Comparison of ENCODE assay signal across 12 mouse cellular contexts in genomic region chr12:61994294-61994693, GRCm38 (mm10).
A peak's percentile ranks its signal among the peaks of the same experiment; 100 is the strongest.
DNase-seq lines count a peak whose midpoint lies in the region; ATAC-seq and TF ChIP-seq lines count a peak whose summit lies in the region.
"Had no signal": no experiment of that assay in that cellular context is flagged by ENCODE, and none has a peak within 500 bp of the region (broad histone marks: within the 10 kb centered on the region; RNA-seq: fewer than 3 reads in every experiment).

No protein-coding gene starts in this region.

- H3K27me3 ChIP-seq in heart, embryonic 10.5 days (ENCODE audit: insufficient read depth, poor library complexity, severe bottlenecking): no peaks in the 10 kb centered on the region
- H3K27me3 ChIP-seq in G1E (ENCODE audit: insufficient read depth, low read length): no peaks in the 10 kb centered on the region
- H3K27me3 ChIP-seq: midbrain, embryonic 12.5 days had no signal

- peak; percentile 86 for DNase-seq in heart, adult 11 months
- DNase-seq in heart, embryonic 10.5 days (ENCODE audit: low spot score): no peak
- DNase-seq in 416B (ENCODE audit: low read depth) (peak; percentile 91), G1E (ENCODE audit: low spot score) (no peak)
- no peak for DNase-seq in kidney, postnatal 14 days
- no peak for DNase-seq in left cerebral cortex, postnatal 4 days
- DNase-seq: cerebellum, postnatal 36 days had no signal

- ATAC-seq in G1E (ENCODE audit: extremely low read depth, insufficient number of reproducible peaks, low FRiP score, poor library complexity, severe bottlenecking): peak; percentile 77
- peak; percentile 97 for ATAC-seq in granulocyte monocyte progenitor cell, adult 5-6 weeks (replicated peaks; ENCODE audit: poor library complexity, severe bottlenecking)
- ATAC-seq in frontal cortex, adult (ENCODE audit: low TSS enrichment): no peak
- ATAC-seq: intestine, embryonic 16.5 days had no signal

- H3K36me3 ChIP-seq in heart, embryonic 10.5 days: no peaks in the 10 kb centered on the region
- H3K36me3 ChIP-seq in G1E (replicated peaks): no peaks in the 10 kb centered on the region
- H3K36me3 ChIP-seq: midbrain, embryonic 12.5 days had no signal

- 85% methylated on average over 9 of the region's 9 CpGs for WGBS in heart, embryonic 10.5 days

- H3K27ac ChIP-seq in heart, embryonic 10.5 days: no peak overlapping the region
- H3K27ac ChIP-seq: layer of hippocampus, adult 2 months; midbrain, embryonic 12.5 days had no signal

- no peak for TF ChIP-seq CTCF in G1E (IDR thresholded peaks at IDR 0.05; ENCODE audit: low read depth, low read length)

- intact Hi-C loops in left cerebral cortex, postnatal 4 days (cut with DNase I): no loop called here

- no peaks in the 10 kb centered on the region; the same call in 1 of the 2 replicates for H3K9me3 ChIP-seq in heart, embryonic 10.5 days
- peaks cover 17% of the 10 kb centered on the region for H3K9me3 ChIP-seq in G1E (replicated peaks)
- H3K9me3 ChIP-seq: midbrain, embryonic 12.5 days had no signal

- no peaks in the 10 kb centered on the region for H3K4me1 ChIP-seq in heart, embryonic 10.5 days
- no peaks in the 10 kb centered on the region for H3K4me1 ChIP-seq in G1E (ENCODE audit: insufficient read depth, low read depth, low read length)
- H3K4me1 ChIP-seq: midbrain, embryonic 12.5 days had no signal

- no peak overlapping the region for H3K4me3 ChIP-seq in heart, embryonic 10.5 days
- H3K4me3 ChIP-seq in G1E (ENCODE audit: low read depth, low read length): no peak overlapping the region
- H3K4me3 ChIP-seq: layer of hippocampus, adult 2 months; midbrain, embryonic 12.5 days had no signal

Comparison
In these comparisons a context has a peak if more than half of its experiments do, and no peak if none do; other contexts are left out.
1. DNase-seq: peak in heart, adult 11 months (single experiment) and 416B (single experiment); none in heart, embryonic 10.5 days (single experiment), G1E (single experiment), kidney, postnatal 14 days (single experiment) and left cerebral cortex, postnatal 4 days (single experiment).